Mouse (Mus musculus) liver, postnatal 0 days (tissue): ENCODE measurements at regions not wholly inside any gene's neighbourhood (a gene's known extent, or its start where the extent isn't known, plus 50 kb on each side); places are given as distances from the start of the nearest gene placed in this dataset.

Experiments
- CTCF ChIP-seq: sonication (generic); IDR thresholded peaks from 2 replicates; pipeline ENCODE4 v1.5.1; 2016; ENCODE audit warnings: antibody characterized with exemption, low read depth
- EP300 ChIP-seq: IDR thresholded peaks from 2 replicates; pipeline ENCODE4 v1.6.1; 2016; ENCODE audit warnings: antibody characterized with exemption, low read depth, mild to moderate bottlenecking

GRCm38 (mm10) chr5:4675316-4675715 is 82.5 kb downstream of the Fzd1 start:
- TF ChIP-seq CTCF (no peak), EP300 (no peak)
